Mouse (Mus musculus): ENCODE data around the gene Zfp653.

The Zfp653 gene

GRCm38 (mm10) chr9:22069881-22070553 lies 1.2 kb downstream of the Zfp653 start:
- DNase-seq (ENCODE audit: low read depth in 1 of 2, low spot score in 2 of 2) = no peak

- DNase-seq (ENCODE audit: low read depth in 1 of 2, low spot score in 2 of 2) = no peak
These were observed 4.0 kb downstream of the Zfp653 start for GRCm38 (mm10) chr9:22067195-22067594.

DNA sequence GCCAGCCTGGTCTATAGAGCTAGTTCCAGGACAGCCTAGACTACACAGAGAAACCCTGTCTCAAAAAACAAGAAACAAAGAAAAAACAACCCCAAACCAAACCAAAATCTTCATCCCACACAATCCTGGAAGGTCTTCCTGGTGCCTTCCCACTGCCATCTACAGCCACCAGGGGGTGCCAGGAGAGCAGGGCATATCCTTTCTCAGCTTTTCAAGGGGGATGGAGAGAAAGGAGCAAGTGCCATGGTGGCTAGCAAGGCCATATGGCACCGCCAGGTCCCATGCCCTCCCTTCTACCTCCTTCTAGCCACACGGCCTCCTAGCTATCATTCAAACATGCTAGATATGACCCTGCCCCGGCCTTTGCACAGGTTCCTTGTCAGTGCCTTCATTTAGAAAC lies 4.7 kb downstream of the Zfp653 start:
- DNase-seq (ENCODE audit: low read depth in 1 of 2, low spot score in 2 of 2) = peak in 1 of 2 experiments; percentile 37

DNA sequence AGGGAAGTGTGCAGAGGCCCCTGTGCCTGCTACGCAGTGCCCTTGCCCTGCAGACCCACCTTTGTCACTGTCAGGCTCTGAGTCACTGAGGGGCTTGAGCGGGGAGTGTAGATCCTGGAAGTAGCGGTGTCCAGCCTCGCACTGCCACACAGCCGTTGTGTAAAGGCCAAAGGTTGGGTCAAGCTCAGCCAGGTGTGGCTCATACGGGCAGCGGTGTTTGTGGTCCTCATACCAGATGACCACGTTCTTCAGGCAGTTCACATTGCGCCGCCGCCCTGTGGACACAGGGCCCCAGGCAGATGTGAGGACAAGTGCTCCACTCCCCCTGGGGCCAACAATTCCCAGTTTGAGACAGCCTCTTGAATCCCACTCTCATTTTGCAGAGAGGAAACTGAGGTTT lies 5.5 kb downstream of the Zfp653 start:
- no peak for DNase-seq (ENCODE audit: low read depth in 1 of 2, low spot score in 2 of 2)

- no peak for DNase-seq (ENCODE audit: low read depth in 1 of 2, low spot score in 2 of 2)
These were observed 6.8 kb downstream of the Zfp653 start for GRCm38 (mm10) chr9:22064341-22064740.

GRCm38 (mm10) chr9:22061339-22061738 lies 9.8 kb downstream of the Zfp653 start:
- DNase-seq (ENCODE audit: low read depth in 1 of 2, low spot score in 2 of 2) = no peak

DNA sequence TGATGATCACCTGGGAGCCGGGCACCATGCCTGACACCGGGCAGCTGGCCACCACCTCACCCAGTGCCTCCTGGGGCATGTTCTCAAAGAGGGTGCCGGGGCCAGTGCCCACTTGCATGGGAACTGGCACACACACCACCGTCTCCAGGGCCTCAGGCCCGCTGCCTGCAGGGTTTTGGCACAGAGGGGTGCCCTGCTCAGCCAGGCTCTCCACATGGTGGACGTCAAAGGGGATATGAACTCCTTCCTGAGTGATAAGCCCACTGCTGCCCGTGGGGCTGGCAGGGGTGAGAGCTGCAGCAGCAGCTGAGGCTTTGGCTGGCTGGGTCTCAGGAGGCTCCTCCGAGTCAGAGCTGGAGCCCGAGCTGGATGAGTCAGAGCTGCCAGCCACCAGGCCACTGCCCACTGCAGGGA lies 13.2 kb downstream of the Zfp653 start:
- no peak for DNase-seq (ENCODE audit: low read depth in 1 of 2, low spot score in 2 of 2)

GRCm38 (mm10) chr9:22057031-22057517 lies 14.1 kb downstream of the Zfp653 start:
- DNase-seq (ENCODE audit: low read depth in 1 of 2, low spot score in 2 of 2) = no peak

GRCm38 (mm10) chr9:22056303-22056910 lies 14.8 kb downstream of the Zfp653 start:
- no peak for DNase-seq (ENCODE audit: low read depth in 1 of 2, low spot score in 2 of 2)

DNA sequence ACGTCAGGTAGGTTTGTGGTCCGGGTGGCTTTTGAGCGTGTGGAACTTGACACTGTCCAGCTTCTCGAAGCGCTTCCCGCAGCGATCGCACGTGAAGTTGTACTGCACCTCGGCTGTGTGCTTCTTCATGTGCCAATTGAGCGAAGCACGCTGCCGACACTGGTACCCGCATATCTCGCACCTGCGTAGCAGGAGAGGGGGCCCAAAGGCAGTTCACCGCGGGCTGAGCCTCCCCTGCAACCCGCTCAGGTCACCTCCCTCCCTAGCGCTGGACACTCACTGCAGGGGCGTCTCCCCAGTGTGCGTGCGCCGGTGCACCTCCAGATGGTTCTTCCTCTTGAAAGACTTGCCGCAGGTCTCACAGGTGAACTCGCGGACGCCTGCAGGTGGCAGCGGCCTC lies 15.5 kb downstream of the Zfp653 start:
- DNase-seq (ENCODE audit: low read depth in 1 of 2, low spot score in 2 of 2) = no peak

DNA sequence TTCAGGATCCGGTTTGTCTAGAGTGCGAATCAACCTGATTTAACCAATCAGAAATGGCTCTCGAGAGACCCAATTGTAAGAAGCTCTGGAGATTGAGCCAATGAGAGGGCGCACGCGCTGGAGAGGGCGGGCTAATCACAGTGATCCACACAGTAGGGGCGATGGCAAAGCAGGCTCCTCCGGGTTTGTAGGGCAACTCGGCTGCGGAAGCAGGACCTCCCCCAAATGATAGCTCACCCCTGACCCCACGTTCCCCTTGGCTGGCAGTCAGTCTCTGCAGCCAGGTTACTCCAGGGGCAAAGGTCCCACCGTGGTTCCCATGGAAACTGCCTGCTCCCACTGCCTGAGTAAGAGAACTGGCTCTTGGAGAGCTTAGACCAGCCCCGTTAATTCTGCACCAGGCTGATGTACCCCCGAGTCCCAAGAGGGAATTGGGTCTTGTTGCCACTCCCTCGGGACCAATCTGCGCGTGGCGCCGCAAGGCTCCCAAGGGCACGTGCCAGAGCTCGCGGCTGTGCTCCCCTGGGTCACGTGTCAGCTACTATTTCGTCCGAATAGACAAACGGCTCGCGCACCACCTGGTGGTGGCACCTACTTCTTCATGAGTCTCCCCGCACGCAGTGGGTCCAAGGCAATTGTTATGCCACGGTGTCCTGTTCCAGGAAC lies 16.6 kb downstream of the Zfp653 start:
- DNase-seq (ENCODE audit: low read depth in 1 of 2, low spot score in 2 of 2) = peak in 1 of 2 experiments; percentile 18

- DNase-seq (ENCODE audit: low read depth in 1 of 2, low spot score in 2 of 2) = no peak
These were observed 17.5 kb downstream of the Zfp653 start for GRCm38 (mm10) chr9:22053657-22054056.

DNA sequence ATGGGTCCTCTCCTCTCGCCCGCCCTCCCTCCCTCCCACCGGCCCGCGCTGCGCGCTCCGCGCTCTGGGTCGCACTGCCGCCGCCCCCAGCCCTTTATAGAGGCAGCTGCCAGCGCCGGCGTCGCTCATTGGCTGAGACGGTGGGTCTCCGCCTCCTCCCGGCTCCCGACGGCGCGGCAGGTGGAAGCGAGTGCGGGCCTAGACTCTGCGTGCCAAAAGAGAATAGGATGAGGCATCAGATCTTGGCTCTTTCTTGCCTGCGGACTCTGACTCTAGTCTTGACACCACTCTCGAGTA lies 19.3 kb downstream of the Zfp653 start, which contains the start of gene Elavl3:
TSS of gene Elavl3 (minus strand) at position 66 of the 297 bp plus-strand sequence.
- no peak for DNase-seq (ENCODE audit: low read depth in 1 of 2, low spot score in 2 of 2)

GRCm38 (mm10) chr9:22051161-22051957 lies 19.8 kb downstream of the Zfp653 start:
- DNase-seq (ENCODE audit: low read depth in 1 of 2, low spot score in 2 of 2) = no peak

DNA sequence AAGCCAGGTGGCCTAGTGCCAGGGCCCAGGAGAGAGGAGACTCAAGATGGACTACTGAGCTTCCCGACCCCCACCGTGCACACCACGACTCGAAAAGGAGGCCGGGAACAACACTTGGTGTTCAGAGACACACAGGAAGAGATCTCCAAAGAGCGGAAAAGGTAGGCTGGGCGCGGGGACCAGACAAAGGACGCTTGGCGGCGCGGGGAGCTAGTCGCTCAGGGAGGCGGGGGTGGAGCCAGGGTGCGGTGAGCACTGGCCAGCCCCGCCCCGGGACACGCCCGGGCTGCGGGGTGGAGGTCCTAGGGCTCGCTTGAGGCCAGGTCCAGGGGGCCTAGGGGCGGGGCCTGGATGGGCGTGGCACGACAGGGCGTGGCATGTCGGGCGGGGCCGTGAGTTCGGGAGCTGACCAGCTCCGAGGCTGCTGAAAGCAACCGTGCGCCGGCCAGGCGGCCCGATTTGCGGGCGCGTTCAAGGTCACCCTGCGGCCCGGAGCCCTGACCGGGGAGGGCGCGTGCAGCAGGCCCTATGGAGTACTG lies 20.8 kb downstream of the Zfp653 start:
- DNase-seq (ENCODE audit: low read depth in 1 of 2, low spot score in 2 of 2) = no peak

DNA sequence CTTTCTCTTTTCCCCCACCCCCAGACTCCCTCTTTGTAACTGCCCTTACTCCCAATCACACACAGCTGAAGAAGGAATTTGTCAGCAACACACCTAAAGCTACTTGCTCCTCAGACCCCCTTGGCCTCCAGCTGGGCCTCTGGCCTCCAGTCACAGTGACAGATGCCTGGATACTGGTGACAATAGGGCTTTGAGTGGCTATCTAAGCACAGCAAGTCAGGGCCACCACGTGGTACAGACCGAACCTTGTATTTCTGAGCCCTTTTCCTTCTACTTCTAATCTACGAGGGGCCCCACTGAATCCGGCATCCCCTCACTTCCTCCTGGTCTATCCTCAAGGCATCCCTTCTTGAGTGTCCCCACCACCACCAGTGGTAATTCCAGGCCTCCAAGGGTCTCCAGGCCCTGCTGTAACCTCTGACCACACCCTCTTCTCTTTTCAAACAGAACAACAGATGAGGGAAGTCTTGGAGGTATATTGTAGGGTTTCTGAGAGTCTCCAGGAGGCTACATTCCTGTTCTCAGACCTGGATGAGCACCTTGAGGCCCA lies 21.4 kb downstream of the Zfp653 start:
- DNase-seq (ENCODE audit: low read depth in 1 of 2, low spot score in 2 of 2) = no peak

DNA sequence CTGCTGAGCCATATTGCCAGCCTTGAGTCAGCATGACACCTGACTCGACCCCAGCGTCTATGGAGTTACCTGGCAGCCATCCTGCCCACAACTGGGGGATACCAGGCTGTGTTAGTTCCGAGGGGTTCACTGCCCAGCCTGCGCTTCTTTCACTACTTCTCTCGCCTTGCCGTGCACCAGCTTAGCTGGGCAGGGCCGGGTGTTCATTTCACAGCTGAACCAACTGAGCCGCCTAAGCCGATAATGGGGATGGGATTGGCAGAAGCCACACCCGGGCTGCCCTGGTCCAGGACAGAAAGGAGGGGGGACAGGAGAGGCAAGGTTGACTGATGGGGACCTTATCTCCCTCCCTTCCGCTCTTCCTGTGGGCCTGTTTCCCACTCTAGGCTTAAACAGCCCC lies 21.9 kb downstream of the Zfp653 start:
- no peak for DNase-seq (ENCODE audit: low read depth in 1 of 2, low spot score in 2 of 2)

- no peak for DNase-seq (ENCODE audit: low read depth in 1 of 2, low spot score in 2 of 2)
These were observed 23.8 kb downstream of the Zfp653 start for GRCm38 (mm10) chr9:22047329-22047728.

DNA sequence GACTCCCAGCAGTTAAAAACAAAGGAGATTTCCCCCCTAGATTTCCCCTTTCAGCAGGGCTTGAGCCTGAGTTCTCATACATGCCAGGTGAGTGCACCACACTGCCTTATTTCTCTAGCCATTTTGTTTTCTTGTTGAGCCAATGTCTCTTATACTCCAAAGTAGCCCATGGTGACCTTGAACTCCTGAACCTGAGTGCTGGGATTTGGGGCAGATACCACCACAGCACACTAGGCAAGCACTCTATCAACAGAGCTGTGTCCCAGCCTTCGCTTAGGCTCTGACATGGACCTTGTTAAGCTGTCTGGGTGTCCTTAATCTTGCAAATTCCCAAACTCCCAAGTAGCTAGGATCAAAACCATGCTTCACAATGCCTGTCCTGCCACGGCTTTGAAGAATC lies 29.3 kb downstream of the Zfp653 start:
- no peak for DNase-seq (ENCODE audit: low read depth in 1 of 2, low spot score in 2 of 2)

GRCm38 (mm10) chr9:22037826-22038225 lies 33.4 kb downstream of the Zfp653 start:
- no peak for DNase-seq (ENCODE audit: low read depth in 1 of 2, low spot score in 2 of 2)

Measured in monocyte, adult 2 months (primary cell).